Mouse (Mus musculus) MEL (cell line): ENCODE data around the gene Ints6. TPM values are rescaled to one million over a fixed set of nuclear protein-coding genes. Genes with fewer than 3 reads are reported as not detected.

Experiments used
- DNase-seq: peaks from one replicate; pipeline ENCODE4 v3.0.0; 2011; ENCODE audit warnings: low read depth, low spot score
- H3K27ac ChIP-seq: 2 replicates; pipeline ENCODE4 v1.5.1; 2012; ENCODE audit warnings: low read depth, mild to moderate bottlenecking, control low read depth, low read length, moderate library complexity; ENCODE audit not compliant: control insufficient read depth
- H3K27me3 ChIP-seq, 2 experiments: fragments of 150-350 bp in 1 of 2; sonication (generic) in 1 of 2; 2 replicates each; pipeline ENCODE4 v1.6.1; 2012; ENCODE audit warnings: low read length in 2 of 2, mild to moderate bottlenecking in 2 of 2, improper control_type of control experiment in 1 of 2, moderate library complexity in 1 of 2; ENCODE audit not compliant: insufficient read depth in 2 of 2, control insufficient read depth in 1 of 2
- H3K36me3 ChIP-seq, 2 experiments: 2 replicates each; pipeline ENCODE4 v1.6.1; 2012 to 2014; ENCODE audit warnings: low read length in 2 of 2, improper control_type of control experiment in 1 of 2, inconsistent platforms in 1 of 2, mild to moderate bottlenecking in 1 of 2; ENCODE audit not compliant: insufficient read depth in 2 of 2, control insufficient read depth in 1 of 2
- H3K4me1 ChIP-seq, 2 experiments: fragments of 150-350 bp in 1 of 2; sonication (generic) in 1 of 2; 2 replicates each; pipeline ENCODE4 v1.6.1; 2012; ENCODE audit warnings: low read length in 2 of 2, improper control_type of control experiment in 1 of 2, mild to moderate bottlenecking in 1 of 2; ENCODE audit not compliant: insufficient read depth in 2 of 2, control insufficient read depth in 1 of 2
- H3K4me3 ChIP-seq, 2 experiments: fragments of 150-350 bp in 1 of 2; sonication (generic) in 1 of 2; 2 replicates each; pipeline ENCODE4 v1.5.1; 2012; ENCODE audit warnings: low read depth in 2 of 2, low read length in 2 of 2, mild to moderate bottlenecking in 2 of 2, moderate library complexity in 2 of 2, control low read depth in 1 of 2, improper control_type of control experiment in 1 of 2; ENCODE audit not compliant: control insufficient read depth in 1 of 2, insufficient read depth in 1 of 2
- H3K79me2 ChIP-seq: 2 replicates; pipeline ENCODE4 v1.6.1; 2012; ENCODE audit warnings: mild to moderate bottlenecking, low read length, moderate library complexity; ENCODE audit not compliant: control insufficient read depth, poor library complexity, insufficient read depth
- H3K9ac ChIP-seq: 2 replicates; pipeline ENCODE4 v1.6.1; 2012; ENCODE audit warnings: low read depth, mild to moderate bottlenecking, control low read depth, low read length, moderate library complexity; ENCODE audit not compliant: control insufficient read depth, poor library complexity, severe bottlenecking
- H3K9me3 ChIP-seq: fragments of 150-350 bp; sonication (generic); replicated peaks from 2 replicates; pipeline ENCODE4 v1.6.1; 2012; ENCODE audit warnings: mild to moderate bottlenecking, low read length, improper control_type of control experiment, moderate library complexity; ENCODE audit not compliant: insufficient read depth
- CHD1 ChIP-seq: IDR thresholded peaks from 2 replicates; pipeline ENCODE4 v1.6.1; 2012; ENCODE audit warnings: low read depth, mild to moderate bottlenecking, inconsistent platforms, low read length, improper control_type of control experiment
- CTCF ChIP-seq, 3 experiments: IDR thresholded peaks in 2 of 3; conservative IDR thresholded peaks in 1 of 3; 2 replicates each; pipeline ENCODE4 v1.5.1; 2011 to 2012; ENCODE audit warnings: low read length in 3 of 3, low read depth in 2 of 3, mild to moderate bottlenecking in 2 of 3, improper control_type of control experiment in 1 of 3, inconsistent platforms in 1 of 3, mixed read lengths in 1 of 3, moderate library complexity in 1 of 3; ENCODE audit not compliant: control insufficient read depth in 1 of 3, insufficient read depth in 1 of 3, poor library complexity in 1 of 3, severe bottlenecking in 1 of 3
- E2F4 ChIP-seq: IDR thresholded peaks from 2 replicates; pipeline ENCODE4 v1.6.1; 2011; ENCODE audit warnings: low read depth, low read length, improper control_type of control experiment, borderline replicate concordance
- ELF1 ChIP-seq: IDR thresholded peaks from 2 replicates; pipeline ENCODE4 v1.6.1; 2014; ENCODE audit warnings: low read depth, mild to moderate bottlenecking, inconsistent platforms, low read length, improper control_type of control experiment, moderate library complexity
- EP300 ChIP-seq, 2 experiments: IDR thresholded peaks; 2 replicates each; pipeline ENCODE4 v1.6.1; 2011; ENCODE audit warnings: improper control_type of control experiment in 2 of 2, low read length in 2 of 2, low read depth in 1 of 2, mild to moderate bottlenecking in 1 of 2
- HCFC1 ChIP-seq: IDR thresholded peaks from 2 replicates; pipeline ENCODE4 v1.6.1; 2012; ENCODE audit warnings: low read depth, mild to moderate bottlenecking, inconsistent platforms, low read length, improper control_type of control experiment, moderate library complexity
- JUND ChIP-seq: IDR thresholded peaks from 2 replicates; pipeline ENCODE4 v1.6.1; 2011; ENCODE audit warnings: low read depth, mild to moderate bottlenecking, improper control_type of control experiment, low read length
- KAT2A ChIP-seq: conservative IDR thresholded peaks from 2 replicates; pipeline ENCODE4 v1.6.1; 2012; ENCODE audit warnings: low read depth, low read length, improper control_type of control experiment, inconsistent platforms
- MAFK ChIP-seq: IDR thresholded peaks from 2 replicates; pipeline ENCODE4 v1.6.1; 2011; ENCODE audit warnings: low read depth, mild to moderate bottlenecking, low read length, improper control_type of control experiment, borderline replicate concordance
- MAX ChIP-seq: IDR thresholded peaks from 2 replicates; pipeline ENCODE4 v1.6.1; 2011; ENCODE audit warnings: low read length, improper control_type of control experiment
- MAZ ChIP-seq: IDR thresholded peaks from 2 replicates; pipeline ENCODE4 v1.6.1; 2012; ENCODE audit warnings: low read depth, mild to moderate bottlenecking, inconsistent platforms, low read length, improper control_type of control experiment
- MEF2A ChIP-seq: IDR thresholded peaks from 2 replicates; pipeline ENCODE4 v1.6.1; 2014; ENCODE audit warnings: low read depth, mild to moderate bottlenecking, inconsistent platforms, low read length, improper control_type of control experiment; ENCODE audit not compliant: poor library complexity, insufficient replicate concordance, severe bottlenecking; ENCODE audit errors: extremely low read depth
- MYC ChIP-seq: IDR thresholded peaks from 2 replicates; pipeline ENCODE4 v1.6.1; 2011; ENCODE audit warnings: low read depth, mild to moderate bottlenecking, low read length, improper control_type of control experiment, moderate library complexity
- NELFE ChIP-seq: IDR thresholded peaks from 2 replicates; pipeline ENCODE4 v1.6.1; 2011; ENCODE audit warnings: low read depth, low read length, improper control_type of control experiment
- NRF1 ChIP-seq: IDR thresholded peaks from 2 replicates; pipeline ENCODE4 v1.6.1; 2014; ENCODE audit warnings: low read depth, mild to moderate bottlenecking, inconsistent platforms, low read length, improper control_type of control experiment, moderate library complexity; ENCODE audit not compliant: poor library complexity, insufficient read depth, severe bottlenecking
- POLR2A ChIP-seq, 2 experiments: IDR thresholded peaks; 2 replicates each; pipeline ENCODE4 v1.6.1; 2011 to 2012; ENCODE audit warnings: low read length in 2 of 2, mild to moderate bottlenecking in 2 of 2, control low read depth in 1 of 2, improper control_type of control experiment in 1 of 2, low read depth in 1 of 2, moderate library complexity in 1 of 2; ENCODE audit not compliant: control insufficient read depth in 1 of 2, insufficient read depth in 1 of 2, poor library complexity in 1 of 2
- POLR2AphosphoS2 ChIP-seq: IDR thresholded peaks from 2 replicates; pipeline ENCODE4 v1.6.1; 2011; ENCODE audit warnings: low read length, improper control_type of control experiment
- POLR2AphosphoS5 ChIP-seq: IDR thresholded peaks from 2 replicates; pipeline ENCODE4 v1.6.1; 2012; ENCODE audit warnings: low read depth, borderline replicate concordance, mild to moderate bottlenecking, inconsistent platforms, low read length, moderate library complexity, mixed read lengths
- SIN3A ChIP-seq: IDR thresholded peaks from 2 replicates; pipeline ENCODE4 v1.6.1; 2012; ENCODE audit warnings: low read length, improper control_type of control experiment, inconsistent platforms
- SMC3 ChIP-seq: IDR thresholded peaks from 2 replicates; pipeline ENCODE4 v1.6.1; 2011; ENCODE audit warnings: low read depth, low read length, improper control_type of control experiment
- TAL1 ChIP-seq: IDR thresholded peaks from 2 replicates; pipeline ENCODE4 v1.6.1; 2012; ENCODE audit warnings: mild to moderate bottlenecking, inconsistent platforms, low read length, moderate library complexity, mixed read lengths
- TBP ChIP-seq: IDR thresholded peaks from 2 replicates; pipeline ENCODE4 v1.8.0; 2011; ENCODE audit warnings: low read depth, low read length, improper control_type of control experiment
- UBTF ChIP-seq: IDR thresholded peaks from 2 replicates; pipeline ENCODE4 v1.6.1; 2012; ENCODE audit warnings: low read depth, mild to moderate bottlenecking, inconsistent platforms, low read length, improper control_type of control experiment, moderate library complexity, borderline replicate concordance; ENCODE audit not compliant: insufficient read depth
- USF2 ChIP-seq, 2 experiments: IDR thresholded peaks; 2 replicates each; pipeline ENCODE4 v1.6.1; 2011 to 2012; ENCODE audit warnings: improper control_type of control experiment in 2 of 2, low read length in 2 of 2, borderline replicate concordance in 1 of 2, inconsistent platforms in 1 of 2, low read depth in 1 of 2, mild to moderate bottlenecking in 1 of 2; ENCODE audit not compliant: insufficient read depth in 1 of 2
- ZC3H11A ChIP-seq: IDR thresholded peaks from 2 replicates; pipeline ENCODE4 v1.6.1; 2012; ENCODE audit warnings: low read depth, mild to moderate bottlenecking, inconsistent platforms, low read length, improper control_type of control experiment
- ZKSCAN1 ChIP-seq: IDR thresholded peaks from 2 replicates; pipeline ENCODE4 v1.6.1; 2012; ENCODE audit warnings: low read depth, mild to moderate bottlenecking, inconsistent platforms, low read length, improper control_type of control experiment, moderate library complexity
- ZMIZ1 ChIP-seq: IDR thresholded peaks from 2 replicates; pipeline ENCODE4 v1.6.1; 2012; ENCODE audit warnings: low read depth, mild to moderate bottlenecking, inconsistent platforms, low read length, improper control_type of control experiment, moderate library complexity
- ZNF384 ChIP-seq: IDR thresholded peaks from 2 replicates; pipeline ENCODE4 v1.6.1; 2012; ENCODE audit warnings: low read depth, mild to moderate bottlenecking, inconsistent platforms, low read length, improper control_type of control experiment
- polyA plus RNA-seq, 2 experiments: library from polyadenylated mRNA; stranded (reverse) in 1 of 2; unstranded in 1 of 2; fragments of >175 nt in 1 of 2; fragments of >200 nt in 1 of 2; gene quantifications; 2 replicates each; pipeline versions ENCODE4 v1.2.1 to v1.2.4; 2012; ENCODE audit warnings: low replicate concordance in 2 of 2, low read depth in 1 of 2; ENCODE audit not compliant: insufficient read length in 2 of 2, insufficient read depth in 1 of 2, missing spikeins in 1 of 2
- total RNA-seq: library from RNA; depleted of rRNA; stranded (reverse); fragments of 300-350 nt; gene quantifications from 2 replicates; pipeline ENCODE4 v1.2.3, GENCODE M21; 2012

Ints6 gene
- total and polyA plus RNA-seq, 3 experiments = 27.4 to 150 (median 29.1) TPM

- Histone ChIP-seq H3K27ac (no peak overlapping the region), H3K9me3 (no peaks in the 10 kb centered on the region), H3K36me3 (peaks cover 0 to 12% of the 10 kb centered on the region in 2 experiments; a peak in 2 of 4 replicates), H3K9ac (no peak overlapping the region), H3K4me1 (peaks cover 3 to 14% of the 10 kb centered on the region in 2 experiments; a peak in 3 of 4 replicates), H3K79me2 (no peaks in the 10 kb centered on the region), H3K4me3 (no peak overlapping the region), H3K27me3 (no peaks in the 10 kb centered on the region)
- TF ChIP-seq MYC = no peak
- TF ChIP-seq ZMIZ1 = no peak
- TF ChIP-seq NELFE = no peak
- TF ChIP-seq USF2 (IDR thresholded peaks at IDR 0.05; ENCODE audit: borderline replicate concordance in 1 of 2, insufficient read depth in 1 of 2, low read depth in 1 of 2, low read length in 2 of 2) = no peak
- TF ChIP-seq POLR2A (IDR thresholded peaks at IDR 0.05; ENCODE audit: control insufficient read depth in 1 of 2, insufficient read depth in 1 of 2, low read depth in 1 of 2, low read length in 2 of 2, poor library complexity in 1 of 2) = no peak
- no peak for TF ChIP-seq SMC3
- no peak for TF ChIP-seq SIN3A
- TF ChIP-seq ZNF384 = no peak
- no peak for TF ChIP-seq MAFK
- TF ChIP-seq POLR2AphosphoS2 = no peak
- TF ChIP-seq ELF1 = no peak
- no peak for TF ChIP-seq ZKSCAN1
- TF ChIP-seq NRF1 = no peak
- no peak for TF ChIP-seq CTCF (IDR thresholded peaks at IDR 0.05 in 2 of 3, conservative IDR thresholded peaks at IDR 0.05 in 1 of 3; ENCODE audit: control insufficient read depth in 1 of 3, insufficient read depth in 1 of 3, low read depth in 2 of 3, low read length in 3 of 3, poor library complexity in 1 of 3, severe bottlenecking in 1 of 3)
- TF ChIP-seq EP300 (IDR thresholded peaks at IDR 0.05; ENCODE audit: low read depth in 1 of 2, low read length in 2 of 2) = no peak
- no peak for TF ChIP-seq MAX
- TF ChIP-seq UBTF = no peak
- DNase-seq = no peak
Observed at GRCm38 (mm10) chr14:62782981-62783380, 22.0 kb upstream of the Ints6 start.

- Histone ChIP-seq H3K79me2 (no peaks in the 10 kb centered on the region), H3K9me3 (no peaks in the 10 kb centered on the region), H3K27ac (peak overlapping the region; percentile 32), H3K36me3 (peaks cover 0 to 12% of the 10 kb centered on the region in 2 experiments; a peak in 2 of 4 replicates), H3K4me3 (no peak overlapping the region), H3K9ac (no peak overlapping the region), H3K4me1 (peaks cover 3 to 14% of the 10 kb centered on the region in 2 experiments; a peak in 3 of 4 replicates), H3K27me3 (no peaks in the 10 kb centered on the region)
- DNase-seq = peak; percentile 90
- TF ChIP-seq POLR2A (IDR thresholded peaks at IDR 0.05; ENCODE audit: control insufficient read depth in 1 of 2, insufficient read depth in 1 of 2, low read depth in 1 of 2, low read length in 2 of 2, poor library complexity in 1 of 2) (no peak), CTCF (IDR thresholded peaks at IDR 0.05 in 2 of 3, conservative IDR thresholded peaks at IDR 0.05 in 1 of 3; ENCODE audit: control insufficient read depth in 1 of 3, insufficient read depth in 1 of 3, low read depth in 2 of 3, low read length in 3 of 3, poor library complexity in 1 of 3, severe bottlenecking in 1 of 3) (no peak), MEF2A (no peak), MAZ (peak; percentile 75), E2F4 (no peak), MAX (peak; percentile 96), POLR2AphosphoS5 (no peak), SIN3A (peak; percentile 91), EP300 (IDR thresholded peaks at IDR 0.05; ENCODE audit: low read depth in 1 of 2, low read length in 2 of 2) (peak; percentile 93 to 95), UBTF (no peak), JUND (no peak), CHD1 (no peak), ZC3H11A (no peak), SMC3 (no peak), TBP (no peak), KAT2A (no peak), POLR2AphosphoS2 (0 out of 2 replicates have a peak, but pooled peaks have one; percentile 27), HCFC1 (no peak), TAL1 (peak; percentile 83)
Observed at GRCm38 (mm10) chr14:62780520-62781316, 19.7 kb upstream of the Ints6 start.
